Mouse (Mus musculus): ENCODE data around the gene Smim22.
A peak's percentile ranks its signal among the peaks of the same experiment; 100 is the strongest.

- TF ChIP-seq CTCF (IDR thresholded peaks at IDR 0.05; ENCODE audit: low read depth, low read length) = peak; percentile 79
- TF ChIP-seq POLR2A (IDR thresholded peaks at IDR 0.05; ENCODE audit: extremely low read depth, insufficient read depth, low read length) = no peak
These were observed 27.2 kb upstream of the Smim22 start for GRCm38 (mm10) chr16:4979755-4980380.
